Mouse (Mus musculus): ENCODE results near the gene Pglyrp4. TPM values are rescaled to one million over a fixed set of nuclear protein-coding genes. Genes with fewer than 3 reads are reported as not detected.

Pglyrp4 gene
- polyA plus RNA-seq (2017; shearing (Covaris generic)), result not detected

GRCm38 (mm10) chr3:90726606-90727005 is at the start of gene Pglyrp4:
TSS of gene Pglyrp4 (plus strand) at chr3:90726906.

DNA sequence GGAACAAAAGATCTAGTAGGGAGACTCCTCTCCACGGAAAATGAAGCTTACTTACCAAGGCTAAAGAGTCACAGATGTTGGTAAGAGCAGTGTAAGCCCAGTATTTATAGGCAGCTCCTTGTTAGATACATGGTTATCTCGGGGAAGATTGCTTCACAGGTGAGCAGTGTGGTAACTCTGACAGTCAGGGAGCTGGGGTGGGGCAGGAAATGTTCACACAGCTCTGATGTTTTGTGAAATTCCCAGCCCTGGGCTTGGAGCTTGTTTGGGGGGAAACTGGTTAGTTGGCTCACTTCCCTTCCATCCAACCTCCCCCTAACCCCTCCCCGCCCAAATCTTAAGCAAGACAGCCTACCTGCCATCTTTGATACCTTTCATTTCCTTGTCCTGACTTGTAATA is 31.1 kb upstream of the Pglyrp4 start, which contains the start of gene S100a9:
TSS of gene S100a9 (minus strand) at position 109 of the 400 bp plus-strand sequence.

GRCm38 (mm10) chr3:90777776-90778175 is 51.1 kb downstream of the Pglyrp4 start, which contains the start of gene Gm5849:
TSS of gene Gm5849 (minus strand) at chr3:90777876.

Other genes starting within 250 kb of the Pglyrp4 start
- 60.6 TPM for gene Snapin, start 235.9 kb upstream of the Pglyrp4 start, polyA plus RNA-seq (2017; shearing (Covaris generic))
- gene Chtop, start 217.4 kb upstream of the Pglyrp4 start, polyA plus RNA-seq (2017; shearing (Covaris generic)), result 177 TPM
- gene S100a1, start 212.5 kb upstream of the Pglyrp4 start, polyA plus RNA-seq (2017; shearing (Covaris generic)), result 0.63 TPM
- 79.7 TPM for gene S100a13, start 212.5 kb upstream of the Pglyrp4 start, polyA plus RNA-seq (2017; shearing (Covaris generic))
- not detected for gene S100a14, start 200.1 kb upstream of the Pglyrp4 start, polyA plus RNA-seq (2017; shearing (Covaris generic))
- not detected for gene S100a16, start 189.7 kb upstream of the Pglyrp4 start, polyA plus RNA-seq (2017; shearing (Covaris generic))
- gene S100a3, start 166.3 kb upstream of the Pglyrp4 start, polyA plus RNA-seq (2017; shearing (Covaris generic)), result not detected
- gene S100a2, start 136.7 kb upstream of the Pglyrp4 start, polyA plus RNA-seq (2017; shearing (Covaris generic)), result not detected
- not detected for gene Gm42674, start 125.0 kb upstream of the Pglyrp4 start, polyA plus RNA-seq (2017; shearing (Covaris generic))
- gene S100a4, start 123.1 kb upstream of the Pglyrp4 start, polyA plus RNA-seq (2017; shearing (Covaris generic)), result 1.00 TPM
- not detected for gene S100a5, start 118.4 kb upstream of the Pglyrp4 start, polyA plus RNA-seq (2017; shearing (Covaris generic))
- 1.1 TPM for gene S100a6, start 114.0 kb upstream of the Pglyrp4 start, polyA plus RNA-seq (2017; shearing (Covaris generic))
- not detected for gene S100a7a, start 72.9 kb upstream of the Pglyrp4 start, polyA plus RNA-seq (2017; shearing (Covaris generic))
- gene S100a8, start 57.9 kb upstream of the Pglyrp4 start, polyA plus RNA-seq (2017; shearing (Covaris generic)), result not detected
- not detected for gene S100a9, start 31.2 kb upstream of the Pglyrp4 start, polyA plus RNA-seq (2017; shearing (Covaris generic))
- not detected for gene Gm5849, start 51.0 kb downstream of the Pglyrp4 start, polyA plus RNA-seq (2017; shearing (Covaris generic))

Measured in naive thymus-derived CD4-positive, alpha-beta T cell, adult 5 months (primary cell).